Mouse (Mus musculus) erythroblast, embryonic 14.5 days (primary cell): ENCODE results near the gene Fam107b. TPM values are rescaled to one million over a fixed set of nuclear protein-coding genes. Genes with fewer than 3 reads are reported as not detected.

ENCODE experiments used
- H3K27me3 ChIP-seq: 2 replicates; pipeline ENCODE4 v1.6.1; 2012; ENCODE audit warnings: inconsistent platforms; ENCODE audit not compliant: control insufficient read depth
- H3K36me3 ChIP-seq: 2 replicates; pipeline ENCODE4 v1.6.1; 2012; ENCODE audit warnings: mild to moderate bottlenecking, inconsistent platforms; ENCODE audit not compliant: control insufficient read depth
- H3K4me1 ChIP-seq: 2 replicates; pipeline ENCODE4 v1.6.1; 2012; ENCODE audit warnings: inconsistent platforms; ENCODE audit not compliant: control insufficient read depth
- H3K4me3 ChIP-seq: replicated peaks from 2 replicates; pipeline ENCODE3; 2012; ENCODE audit warnings: moderate library complexity, mild to moderate bottlenecking, inconsistent platforms
- H3K9me3 ChIP-seq: 2 replicates; pipeline ENCODE4 v1.6.1; 2012; ENCODE audit warnings: low read length, inconsistent platforms, mixed read lengths; ENCODE audit not compliant: control insufficient read depth
- GATA1 ChIP-seq: IDR thresholded peaks from 2 replicates; pipeline ENCODE4 v1.6.1; 2012; ENCODE audit warnings: low read length, inconsistent platforms, mixed read lengths
- TAL1 ChIP-seq: IDR thresholded peaks from 3 replicates; pipeline ENCODE4 v1.6.1; 2012; ENCODE audit warnings: low read length, inconsistent platforms, mixed read lengths
- polyA plus RNA-seq: library from polyadenylated mRNA; stranded (reverse); fragments of >175 nt; gene quantifications from 2 replicates; pipeline ENCODE4 v1.2.3, GENCODE M21; 2012

Fam107b gene
- polyA plus RNA-seq, 1 experiment = 0.90 TPM

DNA sequence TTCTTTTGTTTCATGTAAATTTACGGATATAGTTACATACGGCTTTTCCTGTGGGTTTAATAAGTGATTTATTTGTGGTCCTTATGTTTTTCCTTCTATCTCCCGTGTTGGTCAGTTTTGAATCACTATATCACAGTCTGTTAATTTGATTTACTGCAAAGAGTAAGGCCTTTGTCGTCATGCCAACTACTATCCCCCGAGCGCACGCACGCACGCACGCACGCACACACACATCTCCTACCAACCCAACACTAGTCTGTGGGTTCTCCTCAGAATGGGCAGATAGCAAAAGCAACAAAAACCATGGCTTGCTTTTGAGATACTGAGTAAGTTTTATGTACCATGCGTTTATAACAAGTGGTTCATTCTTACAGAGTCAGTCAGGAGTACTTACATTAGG, 168.4 kb downstream of the Fam107b start:
- TF ChIP-seq GATA1 (no peak), TAL1 (no peak)
- Histone ChIP-seq H3K27me3 (no peaks in the 10 kb centered on the region), H3K4me1 (no peaks in the 10 kb centered on the region), H3K9me3 (no peaks in the 10 kb centered on the region), H3K36me3 (no peaks in the 10 kb centered on the region), H3K4me3 (no peak overlapping the region)

DNA sequence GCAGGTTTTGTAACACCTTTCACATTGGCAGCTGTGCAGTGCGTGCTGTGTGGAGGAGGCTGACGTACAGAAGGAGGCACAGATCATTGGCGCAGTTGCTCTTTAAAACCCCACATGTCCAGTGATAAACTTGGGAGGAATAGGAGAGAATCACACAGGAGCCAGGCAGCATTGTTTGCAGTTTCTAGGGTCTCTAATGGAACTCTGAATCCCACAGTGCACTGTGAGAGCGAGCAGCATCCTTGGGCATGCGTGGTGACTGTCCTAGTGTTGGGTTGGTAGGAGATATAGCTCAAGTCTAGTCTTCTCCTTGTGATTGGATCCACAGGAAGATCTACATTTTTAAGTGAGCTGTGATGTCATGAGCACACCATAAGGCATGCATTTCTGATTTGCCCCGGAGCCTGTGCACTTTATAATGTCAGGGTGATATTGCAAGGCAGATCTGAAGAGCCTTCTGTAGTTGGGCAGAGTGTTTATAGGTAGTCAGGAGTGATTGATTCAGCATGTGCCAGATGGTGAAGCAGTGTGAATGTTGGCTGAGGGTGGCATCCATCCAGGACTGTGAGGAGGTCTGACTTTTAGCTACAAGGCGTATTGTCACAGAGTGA, 169.2 kb downstream of the Fam107b start:
- no peak for TF ChIP-seq GATA1
- TF ChIP-seq TAL1 = no peak
- no peaks in the 10 kb centered on the region for H3K9me3 ChIP-seq
- H3K27me3 ChIP-seq = no peaks in the 10 kb centered on the region
- no peak overlapping the region for H3K4me3 ChIP-seq
- H3K4me1 ChIP-seq = no peaks in the 10 kb centered on the region
- H3K36me3 ChIP-seq = no peaks in the 10 kb centered on the region

DNA sequence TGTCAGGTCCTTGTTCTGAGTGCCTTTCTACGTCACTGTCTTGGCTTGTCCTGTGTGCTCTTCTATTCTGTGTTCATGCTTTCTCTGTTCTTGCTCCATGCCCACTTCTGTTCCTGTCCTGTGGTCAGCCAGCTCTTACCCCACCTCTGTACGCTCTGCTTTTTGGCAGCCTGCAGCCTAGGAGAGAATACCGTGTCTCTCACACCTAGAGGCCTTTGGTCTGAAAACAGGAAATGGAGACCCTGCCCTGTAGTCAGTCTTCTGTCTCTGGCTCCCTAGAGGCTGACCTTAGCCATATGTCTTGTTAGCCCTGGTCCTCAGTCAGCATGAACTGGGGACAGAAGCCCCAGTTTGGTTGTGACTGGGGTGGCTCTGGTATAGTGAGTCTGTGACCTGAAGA, 170.0 kb downstream of the Fam107b start:
- TF ChIP-seq TAL1 (no peak), GATA1 (no peak)

DNA sequence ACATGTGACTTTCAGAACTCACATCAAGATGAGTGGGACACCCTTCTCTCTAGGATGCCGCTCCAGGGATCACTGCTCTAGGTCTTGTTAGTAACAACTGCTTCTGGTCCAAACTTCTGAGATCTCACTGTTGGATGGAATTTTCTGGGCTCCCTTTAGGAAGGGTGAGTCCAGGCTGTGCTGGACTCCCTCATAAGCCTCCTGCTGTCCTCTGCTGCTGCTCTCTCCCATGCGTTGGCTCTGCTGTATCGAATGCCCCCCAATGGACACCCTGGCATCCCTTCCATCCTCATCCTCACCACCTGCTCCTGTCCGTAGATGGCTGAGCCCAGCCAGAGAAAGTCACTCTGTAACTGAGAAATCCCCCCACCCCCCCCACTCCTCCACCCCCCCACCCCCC, 170.4 kb downstream of the Fam107b start:
- H3K4me1 ChIP-seq = no peaks in the 10 kb centered on the region
- no peak overlapping the region for H3K4me3 ChIP-seq

More for the DNA sequence above, 170.0 kb downstream of the Fam107b start:
- Histone ChIP-seq H3K4me3 (no peak overlapping the region), H3K9me3 (no peaks in the 10 kb centered on the region), H3K4me1 (no peaks in the 10 kb centered on the region), H3K36me3 (no peaks in the 10 kb centered on the region), H3K27me3 (no peaks in the 10 kb centered on the region)

DNA sequence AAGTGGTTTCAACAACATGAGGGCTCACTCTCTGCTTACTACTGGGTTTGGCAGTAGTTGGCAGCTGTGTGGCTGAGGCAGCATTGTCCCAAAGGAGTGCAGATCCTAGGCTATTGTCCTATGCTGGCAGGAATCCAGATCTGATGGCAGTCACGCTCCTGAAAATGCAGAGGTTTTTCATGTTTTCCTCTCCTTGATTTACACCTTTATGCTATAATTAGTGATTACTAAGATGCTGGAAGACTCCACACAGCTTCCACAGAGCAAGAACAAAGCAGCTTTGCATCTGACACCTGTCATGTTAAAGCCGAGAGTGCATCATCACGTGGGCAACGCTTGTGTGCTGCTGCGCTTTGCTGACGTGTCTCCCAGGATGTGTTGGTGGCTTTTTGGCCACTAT, 172.2 kb downstream of the Fam107b start:
- Histone ChIP-seq H3K4me3 (no peak overlapping the region), H3K36me3 (no peaks in the 10 kb centered on the region), H3K9me3 (no peaks in the 10 kb centered on the region), H3K27me3 (no peaks in the 10 kb centered on the region), H3K4me1 (no peaks in the 10 kb centered on the region)
- TF ChIP-seq TAL1 (no peak), GATA1 (no peak)

More for the DNA sequence above, 170.4 kb downstream of the Fam107b start:
- H3K36me3 ChIP-seq = no peaks in the 10 kb centered on the region
- no peaks in the 10 kb centered on the region for H3K27me3 ChIP-seq
- no peak for TF ChIP-seq GATA1
- no peak for TF ChIP-seq TAL1
- H3K9me3 ChIP-seq = no peaks in the 10 kb centered on the region

DNA sequence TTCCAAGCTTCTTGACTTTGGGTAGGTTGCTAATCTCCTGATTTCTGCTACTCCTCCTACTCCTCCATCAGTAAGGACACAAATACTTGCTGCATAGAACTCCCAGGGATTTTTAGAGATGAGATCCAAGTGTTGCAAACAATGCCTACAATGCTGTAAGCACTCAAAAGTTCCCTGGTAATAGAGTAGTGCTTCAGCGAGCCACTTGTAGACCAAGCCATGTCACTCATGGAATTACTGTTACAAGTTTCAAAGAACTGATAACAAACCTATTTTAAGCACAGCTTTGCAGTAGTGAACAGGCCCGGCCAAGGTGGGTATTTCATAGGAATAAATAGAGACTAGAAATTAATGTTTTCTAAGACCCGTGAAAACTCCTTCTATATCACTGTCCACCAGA, 174.8 kb downstream of the Fam107b start:
- Histone ChIP-seq H3K4me3 (no peak overlapping the region), H3K4me1 (no peaks in the 10 kb centered on the region), H3K9me3 (no peaks in the 10 kb centered on the region), H3K27me3 (no peaks in the 10 kb centered on the region), H3K36me3 (no peaks in the 10 kb centered on the region)
- no peak for TF ChIP-seq TAL1
- TF ChIP-seq GATA1 = no peak

DNA sequence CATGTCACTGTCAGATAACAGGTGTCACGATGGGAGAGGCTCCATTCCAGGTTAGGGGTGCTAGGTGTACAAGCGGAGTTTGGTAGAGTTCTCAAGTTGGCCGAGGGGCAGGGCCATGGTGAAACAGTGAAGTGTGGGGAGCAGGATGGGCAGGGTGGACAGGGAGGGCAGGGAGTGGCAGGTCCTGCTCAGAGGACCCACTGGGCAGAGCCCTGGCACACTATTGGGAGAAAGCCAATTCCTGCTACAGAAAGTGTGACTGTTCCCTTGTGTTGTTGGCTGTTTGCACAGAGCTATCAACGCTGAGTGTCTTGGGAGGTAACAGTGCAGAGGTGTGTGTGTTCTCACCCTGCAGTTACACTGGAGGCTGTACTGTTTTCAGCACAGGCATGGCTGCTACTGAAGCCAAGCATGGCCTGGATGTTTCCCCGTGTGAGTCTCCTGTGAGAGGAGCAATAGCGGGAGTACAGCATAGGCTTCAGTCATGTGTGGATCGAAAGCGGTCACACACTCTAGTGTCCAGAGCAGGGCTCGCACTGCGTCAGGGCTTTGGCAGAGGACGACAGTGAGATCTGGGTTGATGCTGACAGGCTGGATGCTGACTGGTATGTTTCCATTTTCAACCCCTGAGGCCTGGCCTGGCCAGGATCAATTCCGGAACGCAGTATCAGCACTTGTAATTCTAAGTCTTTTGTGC, 175.8 kb downstream of the Fam107b start:
- no peaks in the 10 kb centered on the region for H3K4me1 ChIP-seq
- no peak overlapping the region for H3K4me3 ChIP-seq
- H3K9me3 ChIP-seq = no peaks in the 10 kb centered on the region
- no peaks in the 10 kb centered on the region for H3K36me3 ChIP-seq
- no peak for TF ChIP-seq TAL1
- TF ChIP-seq GATA1 = no peak
- H3K27me3 ChIP-seq = no peaks in the 10 kb centered on the region

DNA sequence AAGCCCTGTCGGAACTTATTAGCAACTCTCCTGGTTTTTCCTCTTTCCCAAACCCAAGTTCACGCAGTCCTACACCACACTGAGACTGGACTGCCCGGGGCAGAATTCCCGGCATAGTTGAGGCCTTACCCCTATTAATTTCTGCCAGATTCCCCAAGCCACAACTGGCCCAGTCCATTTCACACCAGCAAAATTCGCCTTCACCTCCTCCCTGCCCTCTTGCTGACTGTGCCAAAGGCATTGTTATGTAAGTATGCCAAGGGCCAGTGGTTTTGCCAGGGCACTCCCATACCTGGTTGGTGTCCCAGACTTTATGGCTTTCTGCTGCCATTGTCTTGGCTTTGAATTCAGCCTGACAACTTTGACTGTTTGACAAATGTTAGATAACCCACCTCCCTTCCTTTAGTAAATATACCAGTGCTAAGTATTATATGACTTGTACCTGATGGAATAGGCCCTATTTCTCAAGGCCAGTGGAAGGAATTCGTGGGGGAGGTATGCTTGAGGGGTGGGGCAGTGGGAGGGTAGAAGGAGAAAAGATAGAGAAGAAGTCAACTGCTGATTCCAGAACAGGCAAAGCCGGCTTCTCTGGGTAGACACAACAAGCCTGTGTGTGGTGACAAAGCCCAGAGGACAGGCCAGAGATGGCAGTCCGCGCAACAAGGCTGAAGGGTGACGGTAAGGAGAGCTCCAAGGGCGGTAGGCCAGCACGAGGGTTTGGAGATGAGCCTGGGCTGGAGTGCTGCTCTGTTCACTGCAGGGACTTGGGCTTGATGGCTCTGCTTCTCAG, 178.6 kb downstream of the Fam107b start:
- Histone ChIP-seq H3K4me1 (peaks cover 1% of the 10 kb centered on the region; the same call in 1 of the 2 replicates), H3K4me3 (no peak overlapping the region), H3K36me3 (no peaks in the 10 kb centered on the region), H3K27me3 (no peaks in the 10 kb centered on the region), H3K9me3 (no peaks in the 10 kb centered on the region)
- TF ChIP-seq GATA1 = no peak
- TF ChIP-seq TAL1 = no peak

DNA sequence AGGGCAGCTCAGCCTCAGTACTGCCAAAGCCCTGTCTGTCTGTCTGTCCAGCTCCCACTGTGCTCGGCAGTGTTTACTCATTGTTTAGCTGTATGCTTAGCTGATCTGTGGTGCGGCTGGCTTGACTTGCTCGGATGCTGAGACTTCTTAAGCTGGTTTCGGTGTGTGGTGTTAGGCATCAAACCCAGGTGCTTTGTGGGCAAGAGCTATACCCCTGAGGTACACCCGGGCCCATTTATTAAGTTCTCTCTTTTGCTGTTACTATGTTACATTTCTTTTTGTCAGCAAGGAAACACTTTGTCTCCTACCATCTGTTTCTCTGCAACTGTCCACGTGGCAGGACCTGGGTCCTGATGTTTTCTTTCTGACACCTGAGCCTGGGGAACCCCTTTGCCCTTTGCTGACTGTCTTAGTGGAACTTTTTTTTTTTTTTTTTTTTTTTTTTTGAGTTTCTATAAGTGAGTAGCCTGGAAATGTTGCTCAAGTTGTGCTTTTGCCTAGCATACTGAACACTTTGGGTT, 179.3 kb downstream of the Fam107b start:
- no peaks in the 10 kb centered on the region for H3K9me3 ChIP-seq
- H3K4me1 ChIP-seq = peaks cover 1% of the 10 kb centered on the region; the same call in 1 of the 2 replicates
- H3K27me3 ChIP-seq = no peaks in the 10 kb centered on the region
- H3K36me3 ChIP-seq = no peaks in the 10 kb centered on the region
- TF ChIP-seq GATA1 = no peak
- TF ChIP-seq TAL1 = no peak; the same call in 2 of the 3 replicates
- no peak overlapping the region for H3K4me3 ChIP-seq
